Mouse (Mus musculus): Measurements from ENCODE around the gene Elp5. TPM values are rescaled to one million over a fixed set of nuclear protein-coding genes. Genes with fewer than 3 reads are reported as not detected.
A peak's percentile ranks its signal among the peaks of the same experiment; 100 is the strongest.

Elp5 gene
- total RNA-seq, 2 experiments from 2014 or later = 33.0 to 45.2 TPM

- Histone ChIP-seq H3K27ac (peak overlapping the region; percentile 94), H3K4me3 (peak overlapping the region; percentile 88)
- no peak for TF ChIP-seq CTCF (IDR thresholded peaks at IDR 0.05)
- intact Hi-C loops (cut with DNase I) = no loop called here
- peak; percentile 38 for DNase-seq
Measured at GRCm38 (mm10) chr11:69945216-69945615, 37.1 kb downstream of the Elp5 start.

- TF ChIP-seq CTCF (IDR thresholded peaks at IDR 0.05) = no peak
- DNase-seq = peak; percentile 58
- intact Hi-C loops (cut with DNase I) = no loop called here
Measured at GRCm38 (mm10) chr11:69940962-69941361, 41.4 kb downstream of the Elp5 start.

GRCm38 (mm10) chr11:69939731-69940130 lies 42.6 kb downstream of the Elp5 start:
- no peak for DNase-seq
- Histone ChIP-seq H3K4me3 (no peak overlapping the region), H3K27ac (peak overlapping the region; percentile 83)
- TF ChIP-seq CTCF (IDR thresholded peaks at IDR 0.05) = no peak
- intact Hi-C loops (cut with DNase I) = no loop called here

More at GRCm38 (mm10) chr11:69940962-69941361, 41.4 kb downstream of the Elp5 start:
- Histone ChIP-seq H3K27ac (peak overlapping the region; percentile 83), H3K4me3 (no peak overlapping the region)

GRCm38 (mm10) chr11:69939181-69939580 lies 43.1 kb downstream of the Elp5 start:
- DNase-seq = no peak
- intact Hi-C loops (cut with DNase I) = no loop called here
- Histone ChIP-seq H3K27ac (peak overlapping the region; percentile 83), H3K4me3 (no peak overlapping the region)
- no peak for TF ChIP-seq CTCF (IDR thresholded peaks at IDR 0.05)

GRCm38 (mm10) chr11:69938401-69938979 lies 43.8 kb downstream of the Elp5 start:
- intact Hi-C loops (cut with DNase I) = no loop called here
- no peak for TF ChIP-seq CTCF (IDR thresholded peaks at IDR 0.05)
- H3K27ac ChIP-seq = peak overlapping the region; percentile 83
- DNase-seq = no peak
- no peak overlapping the region for H3K4me3 ChIP-seq

GRCm38 (mm10) chr11:69937834-69938233 lies 44.5 kb downstream of the Elp5 start:
- no peak for DNase-seq
- Histone ChIP-seq H3K4me3 (no peak overlapping the region; the same call in 1 of the 2 replicates), H3K27ac (peak overlapping the region; percentile 83)
- no peak for TF ChIP-seq CTCF (IDR thresholded peaks at IDR 0.05)
- intact Hi-C loops (cut with DNase I) = no loop called here

- Histone ChIP-seq H3K4me3 (peak overlapping the region; percentile 77), H3K27ac (peak overlapping the region; percentile 83)
- no peak for TF ChIP-seq CTCF (IDR thresholded peaks at IDR 0.05)
- intact Hi-C loops (cut with DNase I) = no loop called here
- peak; percentile 85 for DNase-seq
Measured at GRCm38 (mm10) chr11:69937385-69937784, 44.9 kb downstream of the Elp5 start.

GRCm38 (mm10) chr11:69936714-69937347 lies 45.5 kb downstream of the Elp5 start:
- intact Hi-C loops (cut with DNase I) = no loop called here
- Histone ChIP-seq H3K4me3 (peak overlapping the region; percentile 77), H3K27ac (peak overlapping the region; percentile 83)
- TF ChIP-seq CTCF (IDR thresholded peaks at IDR 0.05) = no peak
- DNase-seq = peak; percentile 45

- Histone ChIP-seq H3K4me3 (peak overlapping the region; percentile 77), H3K27ac (peak overlapping the region; percentile 83)
- TF ChIP-seq CTCF (IDR thresholded peaks at IDR 0.05) = no peak
- intact Hi-C loops (cut with DNase I) = no loop called here
- DNase-seq = no peak
Measured at GRCm38 (mm10) chr11:69936156-69936555, 46.2 kb downstream of the Elp5 start.

- H3K4me3 ChIP-seq = peak within 1 kb of the TSS; percentile 77
- peak; percentile 10; the same call in 1 of the 2 replicates for TF ChIP-seq CTCF (IDR thresholded peaks at IDR 0.05)
- H3K27ac ChIP-seq = peak within 1 kb of the TSS; percentile 83
- peak; percentile 95 for DNase-seq
- intact Hi-C loops (cut with DNase I) = no loop called here
Measured at GRCm38 (mm10) chr11:69935137-69935879, 47.0 kb downstream of the Elp5 start, which contains the start of gene Ybx2. Gene Ybx2 (plus strand): TSS chr11:69935796.

- H3K4me3 ChIP-seq = peak overlapping the region; percentile 54
- TF ChIP-seq CTCF (IDR thresholded peaks at IDR 0.05) = no peak
- DNase-seq = no peak
- H3K27ac ChIP-seq = peak overlapping the region; percentile 83
- intact Hi-C loops (cut with DNase I) = loop anchor here (1.0 to 5.0 kb wide), 2 partner anchors 15 to 68 kb away; partner anchors contain the start of gene Dvl2
Measured at GRCm38 (mm10) chr11:69934681-69935080, 47.6 kb downstream of the Elp5 start.

GRCm38 (mm10) chr11:69934169-69934568 lies 48.1 kb downstream of the Elp5 start:
- Histone ChIP-seq H3K4me3 (peak overlapping the region; percentile 54), H3K27ac (peak overlapping the region; percentile 83)
- TF ChIP-seq CTCF (IDR thresholded peaks at IDR 0.05) = peak; percentile 98; the same call in 1 of the 2 replicates
- intact Hi-C loops (cut with DNase I) = loop anchor here (1.0 to 5.0 kb wide), 2 partner anchors 15 to 68 kb away; partner anchors contain the start of gene Dvl2
- DNase-seq = peak; percentile 96

- TF ChIP-seq CTCF (IDR thresholded peaks at IDR 0.05) = no peak
- intact Hi-C loops (cut with DNase I) = loop anchor here (5.0 kb wide), 1 partner anchor 69 kb away; the partner anchor contains the start of gene Dvl2
- Histone ChIP-seq H3K27ac (no peak overlapping the region), H3K4me3 (no peak overlapping the region)
- no peak for DNase-seq
Measured at GRCm38 (mm10) chr11:69933066-69933465, 49.3 kb downstream of the Elp5 start.

All from gastrocnemius, adult 2 months (tissue).